8 mouse cellular contexts compared by ENCODE assay signal in genomic region chr5:30391473-30391872, GRCm38 (mm10).
DNase-seq lines count a peak whose midpoint lies in the region; ATAC-seq and TF ChIP-seq lines count a peak whose summit lies in the region.

No protein-coding gene starts in this region.

- no peaks in the 10 kb centered on the region for H3K36me3 ChIP-seq in liver, postnatal 0 days (replicated peaks; ENCODE audit: insufficient read depth, low read length)

- H3K27me3 ChIP-seq in liver, postnatal 0 days (ENCODE audit: insufficient read depth, low read length) = no peaks in the 10 kb centered on the region

- WGBS in liver, postnatal 0 days (ENCODE audit: insufficient replicate concordance) = 20% methylated on average over 7 of the region's 7 CpGs

- peak; percentile 88 for TF ChIP-seq CTCF in liver, postnatal 0 days (IDR thresholded peaks at IDR 0.05; ENCODE audit: low read depth)

- no peaks in the 10 kb centered on the region for H3K9me3 ChIP-seq in liver, postnatal 0 days (ENCODE audit: low read length)

- ATAC-seq in liver, postnatal 0 days = no peak

- H3K9ac ChIP-seq in liver, postnatal 0 days (replicated peaks) = no peak overlapping the region

- no peaks in the 10 kb centered on the region for H3K4me1 ChIP-seq in liver, postnatal 0 days (ENCODE audit: insufficient read depth)

- TF ChIP-seq EP300 in liver, postnatal 0 days (IDR thresholded peaks at IDR 0.05; ENCODE audit: low read depth) = no peak

- H3K4me2 ChIP-seq in liver, postnatal 0 days (ENCODE audit: low read depth, low read length) = no peak overlapping the region

- no peak overlapping the region for H3K4me3 ChIP-seq in liver, postnatal 0 days (ENCODE audit: low read depth, low read length)

- DNase-seq in 3T3-L1 (ENCODE audit: low read depth, low spot score) = peak; percentile 80
- DNase-seq in NIH3T3 (ENCODE audit: low read depth) = peak; percentile 81
- peak; percentile 64 for DNase-seq in cerebellum, adult 8-10 months
- DNase-seq in frontal cortex, postnatal 36 days (ENCODE audit: low spot score in 2 of 2) = peak; percentile 74 to 77
- peak; percentile 86 for DNase-seq in kidney, postnatal 10 days
- peak; percentile 76 for DNase-seq in liver, postnatal 0 days
- peak; percentile 52 for DNase-seq in ovary, postnatal 10 days (ENCODE audit: low spot score)
- peak; percentile 52 for DNase-seq in thymus, postnatal 0 days (ENCODE audit: low spot score)

- no peak overlapping the region for H3K27ac ChIP-seq in liver, postnatal 0 days (ENCODE audit: low read depth)
